Mouse (Mus musculus) spleen, postnatal 4 days (tissue): Measurements from ENCODE around the gene Sfxn2.

ENCODE experiments used
- DNase-seq, 2 experiments: peaks; one replicate each; pipeline ENCODE4 v3.0.0; 2022; ENCODE audit warnings: low spot score in 2 of 2

Sfxn2 gene

DNA sequence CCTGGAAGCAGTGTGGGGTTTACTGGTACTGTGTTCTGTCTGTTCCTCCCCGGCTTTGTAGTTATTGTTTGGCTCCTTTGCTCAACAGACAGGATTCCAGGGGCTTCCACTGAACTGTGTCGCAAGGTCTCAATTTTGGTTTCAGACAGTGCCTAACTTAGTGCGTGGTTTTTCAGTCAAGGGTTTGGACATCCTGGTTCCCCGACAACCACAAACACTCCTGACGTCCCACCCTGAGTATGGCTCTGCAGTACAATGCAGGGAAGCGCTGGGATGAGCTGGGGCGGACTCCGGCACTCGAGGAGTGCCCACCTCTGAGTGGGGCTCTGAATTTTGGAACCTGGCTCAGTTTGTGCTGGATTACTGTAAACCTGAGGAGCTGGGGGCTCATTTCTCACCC is 56.6 kb downstream of the Sfxn2 start:
- DNase-seq: no peak

DNA sequence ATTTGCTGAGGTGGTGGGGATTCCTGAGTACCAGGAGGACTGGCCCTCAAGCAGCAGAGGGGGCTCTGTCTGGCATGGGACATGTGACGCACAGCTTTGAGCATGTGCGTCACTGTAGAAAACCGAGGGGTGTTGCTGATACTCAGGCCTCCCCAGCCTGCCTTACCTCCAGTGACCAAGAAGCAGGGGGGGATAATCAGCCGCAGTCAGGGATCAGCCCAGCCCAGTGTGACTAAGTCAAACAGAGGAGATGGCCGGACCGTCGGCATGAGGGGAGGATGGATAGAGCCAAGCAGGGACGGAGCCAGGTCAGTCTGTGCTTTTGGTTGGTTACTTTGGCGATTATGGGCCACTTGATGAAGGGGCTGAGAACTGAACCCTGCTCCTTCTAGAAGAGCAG is 58.5 kb downstream of the Sfxn2 start:
- DNase-seq: no peak

GRCm38 (mm10) chr19:46635766-46636165 is 62.6 kb downstream of the Sfxn2 start:
- no peak for DNase-seq

- DNase-seq: no peak
These were observed 64.4 kb downstream of the Sfxn2 start for GRCm38 (mm10) chr19:46637598-46637997.

DNA sequence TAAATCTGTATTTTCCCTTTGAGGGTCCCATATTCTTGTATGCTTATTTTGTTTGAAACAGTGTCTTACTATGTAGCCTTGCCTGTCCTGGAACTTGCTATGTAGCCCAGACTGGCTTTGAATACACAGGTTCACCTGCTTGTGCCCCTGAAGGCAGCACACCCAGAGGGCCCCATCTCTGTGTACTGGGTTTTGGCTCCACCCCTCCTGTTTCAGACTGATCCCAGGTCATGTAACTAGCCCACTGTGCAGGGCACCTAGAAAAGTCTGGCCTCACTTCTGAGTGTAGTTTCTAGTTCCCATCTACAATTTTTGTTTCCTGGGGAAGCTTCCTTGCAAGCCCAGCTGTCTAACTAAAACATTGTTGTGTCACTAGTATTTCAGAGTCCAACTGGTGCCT is 65.9 kb downstream of the Sfxn2 start:
- DNase-seq: no peak

- no peak for DNase-seq
These were observed 66.3 kb downstream of the Sfxn2 start for GRCm38 (mm10) chr19:46639496-46639895.

GRCm38 (mm10) chr19:46640780-46641179 is 67.6 kb downstream of the Sfxn2 start:
- no peak for DNase-seq

- DNase-seq: no peak
These were observed 68.4 kb downstream of the Sfxn2 start for GRCm38 (mm10) chr19:46641420-46642085.

GRCm38 (mm10) chr19:46642136-46642753 is 69.1 kb downstream of the Sfxn2 start:
- no peak for DNase-seq

- no peak for DNase-seq
These were observed 70.1 kb downstream of the Sfxn2 start for GRCm38 (mm10) chr19:46643236-46643635.

- DNase-seq: no peak
These were observed 71.2 kb downstream of the Sfxn2 start for GRCm38 (mm10) chr19:46644343-46644792.

DNA sequence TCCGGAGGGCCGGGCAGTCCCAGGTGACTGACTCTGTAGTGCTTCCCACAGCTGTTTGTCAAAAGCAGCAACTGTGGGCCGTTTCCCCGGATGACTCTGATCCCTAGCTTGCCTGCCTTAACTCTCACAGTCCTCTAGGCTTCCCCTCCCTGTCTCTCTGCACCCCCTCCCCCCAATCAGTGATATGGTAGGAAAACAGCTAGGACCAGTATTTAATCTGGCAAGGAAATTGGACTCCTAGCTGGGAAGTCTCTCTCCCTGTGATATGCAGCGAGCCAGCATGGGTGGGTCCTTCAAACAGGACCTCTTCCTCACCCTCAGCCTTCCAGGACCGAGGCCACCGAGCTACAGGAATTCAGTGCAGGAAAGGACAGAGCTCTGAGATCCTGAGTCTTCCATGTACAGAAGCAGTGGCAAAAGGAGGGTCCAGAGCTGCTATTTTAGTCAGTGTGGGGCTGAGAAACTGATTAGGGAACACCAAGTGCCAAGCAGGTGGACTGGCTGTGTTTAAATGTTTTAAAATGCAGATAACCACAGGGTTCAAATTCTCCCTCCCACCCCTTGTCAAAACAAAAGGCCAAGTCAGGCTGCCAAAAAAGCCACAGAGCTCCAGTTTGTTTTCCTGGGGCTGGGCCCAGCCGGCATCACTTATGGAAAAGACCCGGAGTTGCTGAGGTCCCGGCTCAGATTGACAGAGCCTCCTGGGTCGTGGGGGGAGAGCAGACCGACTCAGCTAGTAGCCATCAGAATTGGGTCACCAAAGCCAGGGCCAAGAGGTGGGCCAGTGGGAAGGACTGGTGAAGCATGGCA is 71.8 kb downstream of the Sfxn2 start:
- no peak for DNase-seq

GRCm38 (mm10) chr19:46646041-46646481 is 72.9 kb downstream of the Sfxn2 start:
- DNase-seq: no peak

- no peak for DNase-seq
These were observed 74.1 kb downstream of the Sfxn2 start for GRCm38 (mm10) chr19:46647254-46647653.
